Mouse (Mus musculus): ENCODE data around the gene Plp1. TPM values are rescaled to one million over a fixed set of nuclear protein-coding genes. Genes with fewer than 3 reads are reported as not detected.

Gene Plp1
- polyA plus RNA-seq, 1 experiment from 2014 or later = 19.0 TPM

DNA sequence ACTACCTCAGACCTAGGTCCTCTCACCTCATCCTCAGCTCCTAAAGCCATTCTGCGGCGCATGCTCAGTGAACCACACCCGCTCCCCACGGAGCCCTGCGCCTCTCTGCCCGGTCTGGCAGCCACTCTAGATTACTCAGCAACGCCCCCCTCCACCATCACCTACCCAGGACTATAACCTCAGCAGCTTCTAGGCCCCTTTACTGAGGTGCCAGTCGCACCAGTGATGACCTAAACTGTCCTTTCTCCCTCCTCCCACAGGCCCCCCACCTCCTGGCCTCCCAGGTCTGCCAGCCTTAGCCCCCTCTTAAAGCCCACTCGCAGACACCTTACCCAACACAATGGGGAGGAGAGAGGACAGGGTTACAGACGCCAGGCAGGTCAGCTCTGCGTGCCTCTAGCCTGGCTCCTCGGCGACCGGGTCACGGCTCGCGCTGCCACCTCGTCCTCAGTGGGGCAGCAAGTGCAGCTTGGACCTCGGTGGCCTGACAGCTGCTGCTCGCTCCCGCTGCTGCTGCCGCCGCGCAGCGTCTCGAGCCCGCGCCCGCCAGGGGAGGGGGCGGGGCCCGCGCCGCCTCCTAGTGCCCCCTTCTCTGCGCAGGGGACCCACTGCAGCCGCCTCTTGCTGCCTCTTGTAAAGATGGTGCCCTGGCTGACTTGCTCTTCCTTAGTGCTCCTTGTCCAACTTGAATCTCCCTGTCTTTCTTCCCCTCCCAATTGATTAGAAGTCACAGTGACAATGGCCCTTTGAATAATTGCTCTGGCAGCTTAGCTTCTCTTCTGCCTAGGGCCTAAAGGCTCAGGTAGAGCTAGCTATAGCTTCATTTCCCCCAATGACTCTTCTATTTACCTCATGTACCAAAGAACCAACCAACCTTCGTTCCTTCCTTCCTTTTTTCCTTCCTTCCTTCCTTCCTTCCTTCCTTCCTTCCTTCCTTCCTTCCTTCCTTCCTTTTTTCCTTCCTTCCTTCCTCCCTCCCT lies 45.9 kb downstream of the Plp1 start, which contains the start of gene Rab9b:
Rab9b (minus strand) TSS at position 695 of the 980 bp plus-strand sequence.
- peak; percentile 94 for ATAC-seq (ENCODE audit: low FRiP score)

More for the DNA sequence above, 45.9 kb downstream of the Plp1 start, which contains the start of gene Rab9b:
- Histone ChIP-seq H3K9ac (peak within 1 kb of the TSS; percentile 72), H3K36me3 (no peaks in the 10 kb centered on the region), H3K27me3 (no peaks in the 10 kb centered on the region), H3K9me3 (no peaks in the 10 kb centered on the region), H3K4me3 (peak within 1 kb of the TSS; percentile 56), H3K27ac (peak within 1 kb of the TSS; percentile 84), H3K4me2 (peak within 1 kb of the TSS; percentile 53), H3K4me1 (replicated peaks) (no peaks in the 10 kb centered on the region)
- 30% methylated on average over 31 of the region's 36 CpGs for WGBS

Other genes with a start within 250 kb of the Plp1 start
- gene Tceal3, start 231.8 kb upstream of the Plp1 start, polyA plus RNA-seq (2015; fragmentation: Nextera tagmentation; extraction: Ambion mirVana) = 49.1 and 49.8 TPM in 2 replicates
- gene Tceal1, start 114.7 kb upstream of the Plp1 start, polyA plus RNA-seq (2015; fragmentation: Nextera tagmentation; extraction: Ambion mirVana) = 19.6 and 21.7 TPM in 2 replicates
- gene Morf4l2, start 79.0 kb upstream of the Plp1 start, polyA plus RNA-seq (2015; fragmentation: Nextera tagmentation; extraction: Ambion mirVana) = 540 and 559 TPM in 2 replicates
- gene Glra4, start 42.5 kb upstream of the Plp1 start, polyA plus RNA-seq (2015; fragmentation: Nextera tagmentation; extraction: Ambion mirVana) = not detected in 2 replicates
- 15.1 and 16.1 TPM in 2 replicates for gene Rab9b, start 46.1 kb downstream of the Plp1 start, polyA plus RNA-seq (2015; fragmentation: Nextera tagmentation; extraction: Ambion mirVana)
- gene H2bfm, start 104.7 kb downstream of the Plp1 start, polyA plus RNA-seq (2015; fragmentation: Nextera tagmentation; extraction: Ambion mirVana) = not detected in 2 replicates
- 110 and 120 TPM in 2 replicates for gene Tmsb15b2, start 152.8 kb downstream of the Plp1 start, polyA plus RNA-seq (2015; fragmentation: Nextera tagmentation; extraction: Ambion mirVana)
- 10.9 and 13.9 TPM in 2 replicates for gene Tmsb15l, start 154.2 kb downstream of the Plp1 start, polyA plus RNA-seq (2015; fragmentation: Nextera tagmentation; extraction: Ambion mirVana)
- 38.3 and 46.4 TPM in 2 replicates for gene Tmsb15b1, start 154.2 kb downstream of the Plp1 start, polyA plus RNA-seq (2015; fragmentation: Nextera tagmentation; extraction: Ambion mirVana)
- 264 and 268 TPM in 2 replicates for gene Zcchc18, start 170.5 kb downstream of the Plp1 start, polyA plus RNA-seq (2015; fragmentation: Nextera tagmentation; extraction: Ambion mirVana)
- 15.9 and 18.6 TPM in 2 replicates for gene Slc25a53, start 215.6 kb downstream of the Plp1 start, polyA plus RNA-seq (2015; fragmentation: Nextera tagmentation; extraction: Ambion mirVana)
- 7.5 and 7.6 TPM in 2 replicates for gene Fam199x, start 226.9 kb downstream of the Plp1 start, polyA plus RNA-seq (2015; fragmentation: Nextera tagmentation; extraction: Ambion mirVana)

Data from hindbrain, embryonic 13.5 days (tissue).